Comparison of ENCODE assay signal across 13 mouse cellular contexts in genomic region chr19:5813567-5813966, GRCm38 (mm10). TPM values are rescaled to one million over a fixed set of nuclear protein-coding genes. Genes with fewer than 3 reads are reported as not detected.
DNase-seq lines count a peak whose midpoint lies in the region; ATAC-seq and TF ChIP-seq lines count a peak whose summit lies in the region.
"Had no signal": no experiment of that assay in that cellular context is flagged by ENCODE, and none has a peak within 500 bp of the region (broad histone marks: within the 10 kb centered on the region; RNA-seq: fewer than 3 reads in every experiment).

No protein-coding gene starts in this region.

- TF ChIP-seq CTCF in gastrocnemius, adult 2 months (IDR thresholded peaks at IDR 0.05): no peak
- no peak for TF ChIP-seq CTCF in bone marrow macrophage, adult 2 months (IDR thresholded peaks at IDR 0.05; ENCODE audit: low read depth, low read length)

- intact Hi-C loops in gastrocnemius, adult 2 months (cut with DNase I): no loop called here

- H3K4me3 ChIP-seq in gastrocnemius, adult 2 months: no peak overlapping the region
- no peak overlapping the region for H3K4me3 ChIP-seq in hindbrain, embryonic 13.5 days
- H3K4me3 ChIP-seq in hindbrain, embryonic 12.5 days: no peak overlapping the region
- no peak overlapping the region; the same call in 1 of the 2 replicates for H3K4me3 ChIP-seq in bone marrow macrophage, adult 2 months (ENCODE audit: insufficient read depth, low read length)
- H3K4me3 ChIP-seq in hindbrain, embryonic 16.5 days (ENCODE audit: low read length): no peak overlapping the region
- no peak overlapping the region for H3K4me3 ChIP-seq in liver, embryonic 12.5 days
- H3K4me3 ChIP-seq: lung, embryonic 15.5 days had no signal

- H3K9me3 ChIP-seq in hindbrain, embryonic 13.5 days: no peaks in the 10 kb centered on the region
- H3K9me3 ChIP-seq in hindbrain, embryonic 12.5 days (replicated peaks): no peaks in the 10 kb centered on the region
- no peaks in the 10 kb centered on the region for H3K9me3 ChIP-seq in hindbrain, embryonic 16.5 days (ENCODE audit: control insufficient read depth, low read length)
- no peaks in the 10 kb centered on the region for H3K9me3 ChIP-seq in liver, embryonic 12.5 days (replicated peaks)
- H3K9me3 ChIP-seq: lung, embryonic 15.5 days had no signal

- no peaks in the 10 kb centered on the region for H3K27me3 ChIP-seq in hindbrain, embryonic 13.5 days
- no peaks in the 10 kb centered on the region for H3K27me3 ChIP-seq in hindbrain, embryonic 12.5 days
- H3K27me3 ChIP-seq in hindbrain, embryonic 16.5 days (replicated peaks; ENCODE audit: control insufficient read depth, insufficient read depth, low read length): no peaks in the 10 kb centered on the region
- no peaks in the 10 kb centered on the region for H3K27me3 ChIP-seq in liver, embryonic 12.5 days (replicated peaks)
- H3K27me3 ChIP-seq: lung, embryonic 15.5 days had no signal

- WGBS in hindbrain, embryonic 13.5 days: 93% methylated on average over 3 of the region's 3 CpGs
- WGBS in hindbrain, embryonic 12.5 days: 84% methylated on average over 3 of the region's 3 CpGs
- WGBS in hindbrain, embryonic 16.5 days: 87% methylated on average over 3 of the region's 3 CpGs
- WGBS in liver, embryonic 12.5 days (ENCODE audit: insufficient replicate concordance): 71% methylated on average over 3 of the region's 3 CpGs

- H3K36me3 ChIP-seq in hindbrain, embryonic 13.5 days: no peaks in the 10 kb centered on the region
- H3K36me3 ChIP-seq in hindbrain, embryonic 12.5 days: no peaks in the 10 kb centered on the region
- no peaks in the 10 kb centered on the region for H3K36me3 ChIP-seq in hindbrain, embryonic 16.5 days (ENCODE audit: control insufficient read depth, insufficient read depth, low read length)
- no peaks in the 10 kb centered on the region for H3K36me3 ChIP-seq in liver, embryonic 12.5 days
- H3K36me3 ChIP-seq: lung, embryonic 15.5 days had no signal

- no peak overlapping the region for H3K9ac ChIP-seq in hindbrain, embryonic 13.5 days
- H3K9ac ChIP-seq in hindbrain, embryonic 12.5 days: no peak overlapping the region
- H3K9ac ChIP-seq in hindbrain, embryonic 16.5 days (ENCODE audit: low read depth, low read length): no peak overlapping the region
- no peak overlapping the region for H3K9ac ChIP-seq in liver, embryonic 12.5 days
- H3K9ac ChIP-seq: lung, embryonic 15.5 days had no signal

- no peak for TF ChIP-seq POLR2A in bone marrow macrophage, adult 2 months (IDR thresholded peaks at IDR 0.05; ENCODE audit: borderline replicate concordance, low read depth, low read length)

- H3K27ac ChIP-seq in gastrocnemius, adult 2 months: peak overlapping the region; percentile 89
- H3K27ac ChIP-seq in hindbrain, embryonic 13.5 days: peak overlapping the region; percentile 97; the same call in 1 of the 2 replicates
- no peak overlapping the region for H3K27ac ChIP-seq in hindbrain, embryonic 12.5 days
- peak overlapping the region; percentile 92 for H3K27ac ChIP-seq in bone marrow macrophage, adult 2 months (ENCODE audit: insufficient read depth, low read depth, low read length)
- peak overlapping the region; percentile 95; the same call in 1 of the 2 replicates for H3K27ac ChIP-seq in hindbrain, embryonic 16.5 days (ENCODE audit: low read depth, low read length)
- no peak overlapping the region for H3K27ac ChIP-seq in liver, embryonic 12.5 days

- H3K4me2 ChIP-seq in hindbrain, embryonic 13.5 days: no peak overlapping the region
- H3K4me2 ChIP-seq in hindbrain, embryonic 12.5 days (replicated peaks): no peak overlapping the region
- H3K4me2 ChIP-seq in hindbrain, embryonic 16.5 days (ENCODE audit: low read length): no peak overlapping the region
- H3K4me2 ChIP-seq in liver, embryonic 12.5 days: no peak overlapping the region
- H3K4me2 ChIP-seq: liver, embryonic 11.5 days; lung, embryonic 15.5 days had no signal

- peaks cover 60% of the 10 kb centered on the region for H3K4me1 ChIP-seq in hindbrain, embryonic 13.5 days (replicated peaks)
- peaks cover 44% of the 10 kb centered on the region for H3K4me1 ChIP-seq in hindbrain, embryonic 12.5 days
- peaks cover 80% of the 10 kb centered on the region for H3K4me1 ChIP-seq in bone marrow macrophage, adult 2 months (ENCODE audit: control insufficient read depth, insufficient read depth, low read length)
- H3K4me1 ChIP-seq in hindbrain, embryonic 16.5 days (ENCODE audit: control insufficient read depth, insufficient read depth, low read depth, low read length): peaks cover 41% of the 10 kb centered on the region
- H3K4me1 ChIP-seq in liver, embryonic 12.5 days: peaks cover 73% of the 10 kb centered on the region

- ATAC-seq in hindbrain, embryonic 13.5 days (ENCODE audit: low FRiP score): no peak
- no peak for ATAC-seq in hindbrain, embryonic 12.5 days (ENCODE audit: low FRiP score)
- no peak for ATAC-seq in hindbrain, embryonic 16.5 days
- no peak for ATAC-seq in liver, embryonic 12.5 days
- ATAC-seq: activated CD4-positive, CD25-positive, alpha-beta regulatory T cell, adult 4 months had no signal

- no peak for DNase-seq in gastrocnemius, adult 2 months
- DNase-seq in gastrocnemius, adult 8-10 months (ENCODE audit: low spot score in 2 of 2): no peak
- no peak for DNase-seq in lung, postnatal 14 days
- DNase-seq: adrenal gland, postnatal 25 days; cerebellum, postnatal 14 days had no signal

RNA-seq across cellular contexts. Expression of gene Scyl1, which starts 42.3 kb away (rescaled TPM):
- total RNA-seq in gastrocnemius, adult 2 months (2021): 10 to 100 TPM; 71.2 to 78.6 TPM
- total RNA-seq in gastrocnemius, adult 8-10 months (2022): 10 to 100 TPM; 71.4 to 91.0 (median 82.6) TPM
- polyA plus RNA-seq in hindbrain, embryonic 13.5 days (2015; fragmentation: Nextera tagmentation; extraction: Ambion mirVana): 67.6 and 72.4 TPM in 2 replicates
- 71.8 and 73.7 TPM in 2 replicates for polyA plus RNA-seq in hindbrain, embryonic 12.5 days (2016; fragmentation: Nextera tagmentation; extraction: Ambion mirVana)
- polyA plus RNA-seq in bone marrow macrophage, adult 2 months (2012; ENCODE audit: insufficient read depth, insufficient read length, missing spikeins): 46.7 and 48.3 TPM in 2 replicates
- 83.2 and 93.9 TPM in 2 replicates for polyA plus RNA-seq in hindbrain, embryonic 16.5 days (2015; fragmentation: Nextera tagmentation; extraction: Ambion mirVana)
- 38.3 and 39.7 TPM in 2 replicates for polyA plus RNA-seq in liver, embryonic 12.5 days (2016; fragmentation: Nextera tagmentation; extraction: Ambion mirVana)

Comparison
In these comparisons a context has a peak if more than half of its experiments do, and no peak if none do; other contexts are left out.
1. H3K27ac ChIP-seq: peak in gastrocnemius, adult 2 months (single experiment), hindbrain, embryonic 13.5 days (single experiment), bone marrow macrophage, adult 2 months (single experiment) and hindbrain, embryonic 16.5 days (single experiment); none in hindbrain, embryonic 12.5 days (single experiment) and liver, embryonic 12.5 days (single experiment).